Mouse (Mus musculus) forebrain, embryonic 15.5 days (tissue): Measurements from ENCODE around the gene Kif4. TPM values are rescaled to one million over a fixed set of nuclear protein-coding genes. Genes with fewer than 3 reads are reported as not detected.

ENCODE experiments used
- polyA plus RNA-seq: library from polyadenylated mRNA; unstranded; fragments of >200 nt; fragmentation: Nextera tagmentation; extraction: Ambion mirVana; gene quantifications from 2 replicates; pipeline ENCODE4 v1.2.1, GENCODE M21; 2015

Kif4 gene
- polyA plus RNA-seq, 1 experiment from 2014 or later, result 15.0 TPM

Other genes starting within 250 kb of the Kif4 start
- gene Otud6a, start 196.7 kb upstream of the Kif4 start, polyA plus RNA-seq, result not detected in 2 replicates
- 0.19 and 0.26 TPM in 2 replicates for gene Awat2, start 183.0 kb upstream of the Kif4 start, polyA plus RNA-seq
- gene Igbp1, start 131.4 kb upstream of the Kif4 start, polyA plus RNA-seq, result 26.9 and 27.0 TPM in 2 replicates
- not detected in 2 replicates for gene Dgat2l6, start 100.9 kb upstream of the Kif4 start, polyA plus RNA-seq
- not detected in 2 replicates for gene Awat1, start 53.5 kb upstream of the Kif4 start, polyA plus RNA-seq
- not detected in 2 replicates for gene P2ry4, start 30.9 kb upstream of the Kif4 start, polyA plus RNA-seq
- gene Arr3, start 20.2 kb upstream of the Kif4 start, polyA plus RNA-seq, result 0.27 TPM in 1 of 2 replicates, not detected in the other
- 112 and 113 TPM in 2 replicates for gene Pdzd11, start 831 bp downstream of the Kif4 start, polyA plus RNA-seq
- gene Gdpd2, start 104.1 kb downstream of the Kif4 start, polyA plus RNA-seq, result 10.2 and 13.8 TPM in 2 replicates
- gene Dlg3, start 142.0 kb downstream of the Kif4 start, polyA plus RNA-seq, result 7.3 and 10.0 TPM in 2 replicates